In the genomic region with DNA sequence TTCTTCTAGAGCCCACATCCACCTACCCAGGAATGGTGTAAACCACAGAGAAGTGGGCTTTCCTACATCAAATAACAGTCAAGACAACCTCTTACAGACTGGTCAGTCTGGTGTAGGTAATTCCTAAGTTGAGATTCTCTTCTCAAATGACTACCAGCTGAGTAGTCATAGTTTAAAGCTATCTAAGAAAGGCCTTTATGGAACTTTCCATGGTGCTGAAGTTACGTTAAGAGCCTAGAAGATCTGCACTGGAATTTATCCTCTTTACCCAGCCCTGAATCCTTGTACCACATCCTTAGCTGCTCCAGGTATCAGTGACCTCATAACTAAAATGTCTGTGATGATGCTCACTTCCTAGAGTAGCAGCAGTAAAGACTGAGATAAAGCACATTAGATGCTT, we compare ENCODE assay signal across 29 mouse cellular contexts.
DNase-seq lines count a peak whose midpoint lies in the region; ATAC-seq and TF ChIP-seq lines count a peak whose summit lies in the region.
"Had no signal": no experiment of that assay in that cellular context is flagged by ENCODE, and none has a peak within 500 bp of the region (broad histone marks: within the 10 kb centered on the region; RNA-seq: fewer than 3 reads in every experiment).

No protein-coding gene starts in this region.

- H3K36me3 ChIP-seq in limb, embryonic 14.5 days (ENCODE audit: control insufficient read depth, insufficient read depth, low read length): no peaks in the 10 kb centered on the region
- no peaks in the 10 kb centered on the region for H3K36me3 ChIP-seq in limb, embryonic 10.5 days
- H3K36me3 ChIP-seq in midbrain, postnatal 0 days (ENCODE audit: insufficient read depth, low read length): no peaks in the 10 kb centered on the region
- H3K36me3 ChIP-seq: embryonic facial prominence, embryonic 12.5 days; forebrain, embryonic 12.5 days; heart, embryonic 13.5 days; intestine, embryonic 15.5 days; limb, embryonic 15.5 days; midbrain, embryonic 12.5 days had no signal

- no peaks in the 10 kb centered on the region for H3K4me1 ChIP-seq in limb, embryonic 14.5 days (ENCODE audit: control insufficient read depth, insufficient read depth, low read length)
- H3K4me1 ChIP-seq in limb, embryonic 10.5 days: no peaks in the 10 kb centered on the region
- H3K4me1 ChIP-seq in midbrain, postnatal 0 days (ENCODE audit: insufficient read depth, low read length): no peaks in the 10 kb centered on the region
- H3K4me1 ChIP-seq: embryonic facial prominence, embryonic 12.5 days; heart, embryonic 13.5 days; intestine, embryonic 15.5 days; limb, embryonic 15.5 days had no signal

- ATAC-seq in limb, embryonic 14.5 days (ENCODE audit: low FRiP score, low read depth): no peak
- ATAC-seq in midbrain, postnatal 0 days (ENCODE audit: low FRiP score): no peak
- ATAC-seq: activated CD4-positive, CD25-positive, alpha-beta regulatory T cell, adult 4 months; intestine, embryonic 15.5 days; Patski had no signal

- H3K9ac ChIP-seq in limb, embryonic 14.5 days (ENCODE audit: low read depth, low read length, severe bottlenecking): no peak overlapping the region
- H3K9ac ChIP-seq in midbrain, postnatal 0 days (replicated peaks; ENCODE audit: low read length, poor library complexity, severe bottlenecking): no peak overlapping the region
- H3K9ac ChIP-seq: embryonic facial prominence, embryonic 12.5 days; forebrain, embryonic 12.5 days; heart, embryonic 13.5 days; hindbrain, embryonic 14.5 days; intestine, embryonic 15.5 days; limb, embryonic 15.5 days; liver, embryonic 14.5 days; midbrain, embryonic 12.5 days had no signal

- H3K27me3 ChIP-seq in limb, embryonic 14.5 days (ENCODE audit: control insufficient read depth, insufficient read depth, low read length): no peaks in the 10 kb centered on the region
- no peaks in the 10 kb centered on the region for H3K27me3 ChIP-seq in limb, embryonic 10.5 days (ENCODE audit: low read depth, poor library complexity, severe bottlenecking)
- no peaks in the 10 kb centered on the region for H3K27me3 ChIP-seq in midbrain, postnatal 0 days (ENCODE audit: insufficient read depth, low read length)
- H3K27me3 ChIP-seq: embryonic facial prominence, embryonic 12.5 days; forebrain, embryonic 12.5 days; heart, embryonic 13.5 days; intestine, embryonic 15.5 days; limb, embryonic 15.5 days; midbrain, embryonic 12.5 days; Patski had no signal

- H3K27ac ChIP-seq in limb, embryonic 14.5 days (replicated peaks; ENCODE audit: low read depth, low read length): no peak overlapping the region
- no peak overlapping the region for H3K27ac ChIP-seq in limb, embryonic 10.5 days
- H3K27ac ChIP-seq in midbrain, postnatal 0 days (ENCODE audit: low read depth, low read length): no peak overlapping the region
- H3K27ac ChIP-seq: embryonic facial prominence, embryonic 12.5 days; forebrain, embryonic 12.5 days; heart, embryonic 13.5 days; hindbrain, embryonic 14.5 days; intestine, embryonic 15.5 days; limb, embryonic 15.5 days; liver, embryonic 14.5 days; midbrain, embryonic 12.5 days; stomach, postnatal 0 days had no signal

- peak; percentile 62 for DNase-seq in embryo, embryonic 10 days (ENCODE audit: low spot score)
- no peak for DNase-seq in embryo, embryonic 9.5 days (ENCODE audit: extremely low spot score)
- DNase-seq in limb, embryonic 14.5 days (ENCODE audit: low spot score): peak; percentile 56
- no peak for DNase-seq in limb, embryonic 10.5 days (ENCODE audit: low spot score)
- peak; percentile 53 for DNase-seq in R1 (ENCODE audit: low read depth, low spot score)
- DNase-seq in forelimb bud, embryonic 11.5 days (ENCODE audit: low read depth, low spot score): peak; percentile 46
- no peak for DNase-seq in layer of hippocampus, adult 18-20 months (ENCODE audit: low spot score in 2 of 2)
- no peak for DNase-seq in midbrain, postnatal 0 days (ENCODE audit: low spot score)
- DNase-seq: adrenal gland, adult 8-10 months; cerebellum, adult 18-20 months; cerebellum, postnatal 14 days; gastrocnemius, postnatal 14 days; heart, adult 11 months; heart, postnatal 36 days; kidney, adult 8-10 months; kidney, postnatal 25 days; right cerebral cortex, postnatal 14 days had no signal

- H3K4me3 ChIP-seq in limb, embryonic 14.5 days (replicated peaks; ENCODE audit: low read length): no peak overlapping the region
- no peak overlapping the region for H3K4me3 ChIP-seq in limb, embryonic 10.5 days
- no peak overlapping the region for H3K4me3 ChIP-seq in midbrain, postnatal 0 days (ENCODE audit: low read depth, low read length)
- H3K4me3 ChIP-seq: embryonic facial prominence, embryonic 12.5 days; erythroblast, embryonic 14.5 days; forebrain, embryonic 12.5 days; heart, embryonic 13.5 days; intestine, embryonic 15.5 days; limb, embryonic 15.5 days; midbrain, embryonic 12.5 days had no signal

- no peaks in the 10 kb centered on the region for H3K9me3 ChIP-seq in limb, embryonic 14.5 days (ENCODE audit: control insufficient read depth, low read length)
- no peaks in the 10 kb centered on the region for H3K9me3 ChIP-seq in limb, embryonic 10.5 days (replicated peaks)
- H3K9me3 ChIP-seq in midbrain, postnatal 0 days (ENCODE audit: low read length): no peaks in the 10 kb centered on the region
- H3K9me3 ChIP-seq: embryonic facial prominence, embryonic 12.5 days; forebrain, embryonic 12.5 days; heart, embryonic 13.5 days; intestine, embryonic 15.5 days; limb, embryonic 15.5 days; midbrain, embryonic 12.5 days had no signal

- TF ChIP-seq POLR2A in limb, embryonic 14.5 days (IDR thresholded peaks at IDR 0.05; ENCODE audit: borderline replicate concordance, extremely low read depth, insufficient read depth, insufficient read length): no peak

- 46% methylated on average over 1 of the region's 1 CpGs for WGBS in limb, embryonic 14.5 days
- 51% methylated on average over 1 of the region's 1 CpGs for WGBS in limb, embryonic 10.5 days
- 68% methylated on average over 1 of the region's 1 CpGs for WGBS in midbrain, postnatal 0 days

- no peak for TF ChIP-seq CTCF in midbrain, postnatal 0 days (IDR thresholded peaks at IDR 0.05)

- no peak overlapping the region for H3K4me2 ChIP-seq in limb, embryonic 14.5 days (replicated peaks; ENCODE audit: low read depth, low read length, severe bottlenecking)
- H3K4me2 ChIP-seq in midbrain, postnatal 0 days (ENCODE audit: low read depth, low read length, poor library complexity, severe bottlenecking): no peak overlapping the region
- H3K4me2 ChIP-seq: embryonic facial prominence, embryonic 12.5 days; forebrain, embryonic 12.5 days; heart, embryonic 13.5 days; hindbrain, embryonic 14.5 days; intestine, embryonic 15.5 days; limb, embryonic 15.5 days; midbrain, embryonic 12.5 days had no signal

Comparison
In these comparisons a context has a peak if more than half of its experiments do, and no peak if none do; other contexts are left out.
1. DNase-seq: peak in embryo, embryonic 10 days (single experiment), limb, embryonic 14.5 days (single experiment), R1 (single experiment) and forelimb bud, embryonic 11.5 days (single experiment); none in embryo, embryonic 9.5 days (single experiment), limb, embryonic 10.5 days (single experiment), layer of hippocampus, adult 18-20 months (0 of 2) and midbrain, postnatal 0 days (single experiment).